Mouse (Mus musculus) liver, postnatal 0 days (tissue): ENCODE results near the gene Gm9999.

Experiments used
- CTCF ChIP-seq: sonication (generic); IDR thresholded peaks from 2 replicates; pipeline ENCODE4 v1.5.1; 2016; ENCODE audit warnings: antibody characterized with exemption, low read depth
- EP300 ChIP-seq: IDR thresholded peaks from 2 replicates; pipeline ENCODE4 v1.6.1; 2016; ENCODE audit warnings: antibody characterized with exemption, low read depth, mild to moderate bottlenecking

- TF ChIP-seq CTCF (no peak), EP300 (no peak)
Observed at GRCm38 (mm10) chr7:47013131-47013767, 29.9 kb downstream of the Gm9999 start.
